Mouse (Mus musculus) forebrain, embryonic 14.5 days (tissue): Measurements from ENCODE around the gene Zfp618. TPM values are rescaled to one million over a fixed set of nuclear protein-coding genes. Genes with fewer than 3 reads are reported as not detected.
A peak's percentile ranks its signal among the peaks of the same experiment; 100 is the strongest.

ENCODE experiments used
- ATAC-seq: fragments of 200-750 bp; cut with Nextera tagmentation; 2 replicates; pipeline ENCODE4 v1.8.0; 2017; ENCODE audit warnings: mild to moderate bottlenecking, moderate library complexity
- DNase-seq: peaks from one replicate; pipeline ENCODE4 v3.0.0-alpha.2; 2015; ENCODE audit warnings: low spot score
- H3K27ac ChIP-seq: fragments of 300-500 bp; sonication (generic); 2 replicates; pipeline ENCODE4 v1.5.1; 2014; ENCODE audit warnings: low read depth, mild to moderate bottlenecking, control low read depth, low read length, moderate library complexity
- H3K27me3 ChIP-seq: fragments of 300-500 bp; sonication (generic); replicated peaks from 2 replicates; pipeline ENCODE4 v1.6.1; 2014; ENCODE audit warnings: low read length, control low read depth, mixed read lengths; ENCODE audit not compliant: control insufficient read depth, insufficient read depth
- H3K36me3 ChIP-seq: fragments of 300-500 bp; sonication (generic); 2 replicates; pipeline ENCODE4 v1.6.1; 2014; ENCODE audit warnings: low read length, control low read depth; ENCODE audit not compliant: control insufficient read depth, insufficient read depth
- H3K4me1 ChIP-seq: fragments of 300-500 bp; sonication (generic); 2 replicates; pipeline ENCODE4 v1.6.1; 2014; ENCODE audit warnings: antibody characterized with exemption, low read length, control low read depth; ENCODE audit not compliant: control insufficient read depth, insufficient read depth
- H3K4me2 ChIP-seq: fragments of 300-500 bp; sonication (generic); 2 replicates; pipeline ENCODE4 v1.6.1; 2014; ENCODE audit warnings: mild to moderate bottlenecking, control low read depth, low read length
- H3K4me3 ChIP-seq: fragments of 300-500 bp; sonication (generic); 2 replicates; pipeline ENCODE4 v1.5.1; 2014; ENCODE audit warnings: low read depth, low read length, control low read depth
- H3K9ac ChIP-seq: fragments of 300-500 bp; sonication (generic); 2 replicates; pipeline ENCODE4 v1.6.1; 2014; ENCODE audit warnings: mild to moderate bottlenecking, low read length, control low read depth, moderate library complexity
- H3K9me3 ChIP-seq: fragments of 300-500 bp; sonication (generic); replicated peaks from 2 replicates; pipeline ENCODE4 v1.6.1; 2016; ENCODE audit warnings: low read length, control low read depth, mixed read lengths; ENCODE audit not compliant: control insufficient read depth
- WGBS: fragments of 180-500 bp; shearing (Covaris S2); extraction: QIAGEN DNeasy Blood & Tissue Kit; methylation state at CpG from one replicate; pipeline ENCODE4 v1.1.7; 2014; 5-methylcytosine and 5-hydroxymethylcytosine counted together
- polyA plus RNA-seq: library from polyadenylated mRNA; unstranded; fragments of >200 nt; fragmentation: Nextera tagmentation; extraction: Ambion mirVana; gene quantifications from 2 replicates; pipeline ENCODE4 v1.2.1, GENCODE M21; 2014

Zfp618 gene
- polyA plus RNA-seq, 1 experiment from 2014 or later, result 14.9 TPM

GRCm38 (mm10) chr4:63049596-63050318 is 84.4 kb downstream of the Zfp618 start:
- H3K4me3 ChIP-seq, result no peak overlapping the region
- H3K9ac ChIP-seq, result no peak overlapping the region
- H3K4me2 ChIP-seq, result no peak overlapping the region
- DNase-seq (no peak), ATAC-seq (no peak)
- no peaks in the 10 kb centered on the region for H3K4me1 ChIP-seq
- no peak overlapping the region for H3K27ac ChIP-seq
- no peaks in the 10 kb centered on the region for H3K9me3 ChIP-seq
- H3K36me3 ChIP-seq, result no peaks in the 10 kb centered on the region
- no peaks in the 10 kb centered on the region for H3K27me3 ChIP-seq

DNA sequence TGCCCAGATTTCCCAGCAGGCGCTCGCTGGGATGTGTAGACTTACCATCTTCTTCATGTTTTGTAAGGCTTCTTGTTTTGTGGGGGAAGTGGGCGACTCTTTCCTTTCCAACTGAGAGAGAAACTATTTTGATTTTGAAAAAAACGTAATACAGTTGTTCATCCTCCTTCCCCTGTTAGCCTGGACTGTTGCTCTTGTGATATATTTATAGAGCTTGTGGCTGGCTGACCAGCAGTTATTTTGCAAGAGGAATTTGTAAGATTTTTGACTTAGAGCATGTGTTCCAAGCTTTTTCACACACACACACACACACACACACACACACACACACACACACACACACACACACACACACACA is 84.9 kb downstream of the Zfp618 start:
- DNase-seq (no peak), ATAC-seq (no peak)
- H3K36me3 ChIP-seq, result no peaks in the 10 kb centered on the region
- H3K4me2 ChIP-seq, result no peak overlapping the region
- WGBS, result 87% methylated on average over 4 of the region's 4 CpGs
- H3K27ac ChIP-seq, result no peak overlapping the region
- H3K27me3 ChIP-seq, result no peaks in the 10 kb centered on the region
- H3K4me1 ChIP-seq, result no peaks in the 10 kb centered on the region
- no peak overlapping the region for H3K4me3 ChIP-seq
- no peaks in the 10 kb centered on the region for H3K9me3 ChIP-seq
- H3K9ac ChIP-seq, result no peak overlapping the region

- Histone ChIP-seq H3K27ac (no peak overlapping the region), H3K36me3 (no peaks in the 10 kb centered on the region), H3K27me3 (no peaks in the 10 kb centered on the region), H3K4me1 (no peaks in the 10 kb centered on the region), H3K4me2 (no peak overlapping the region), H3K4me3 (no peak overlapping the region), H3K9ac (no peak overlapping the region), H3K9me3 (no peaks in the 10 kb centered on the region)
- no peak for ATAC-seq
- DNase-seq, result no peak
- 89% methylated on average over 4 of the region's 4 CpGs for WGBS
Observed at GRCm38 (mm10) chr4:63050949-63051348, 85.6 kb downstream of the Zfp618 start.

DNA sequence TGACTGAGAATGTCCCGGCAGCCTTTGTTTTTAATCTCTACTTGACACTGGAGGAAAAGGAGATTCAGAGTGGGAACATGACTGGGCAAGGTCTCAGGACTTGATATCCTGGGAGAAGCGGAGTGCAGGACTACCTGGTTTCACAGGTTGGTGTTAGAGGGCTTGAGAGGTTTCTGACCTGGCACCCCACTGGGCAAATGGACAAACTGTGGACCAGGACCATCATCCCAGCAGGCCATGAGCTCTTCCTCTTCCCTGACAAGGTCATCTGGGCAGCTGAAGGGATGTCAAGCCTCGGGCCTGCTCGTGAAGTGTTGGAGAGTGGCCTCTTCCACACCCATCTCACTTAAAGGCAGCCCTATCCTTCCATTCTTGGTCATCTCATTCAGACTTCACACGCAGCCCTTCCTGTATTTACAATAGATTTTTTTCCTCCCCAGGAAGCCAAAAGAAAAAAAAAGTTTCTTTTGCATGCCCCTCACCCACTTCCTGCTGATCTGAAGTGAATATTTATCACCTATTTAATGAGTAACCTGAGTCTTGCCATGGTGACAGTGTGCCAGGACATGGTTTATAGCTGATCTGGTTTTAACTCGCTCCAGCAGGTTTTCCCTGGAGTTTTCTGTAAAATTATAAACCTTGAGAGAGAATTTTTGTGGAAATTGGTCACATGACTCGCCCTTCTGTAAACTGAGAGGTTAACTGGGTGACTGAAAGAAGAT is 86.7 kb downstream of the Zfp618 start:
- Histone ChIP-seq H3K4me2 (no peak overlapping the region), H3K9me3 (no peaks in the 10 kb centered on the region), H3K27ac (no peak overlapping the region), H3K27me3 (no peaks in the 10 kb centered on the region), H3K4me1 (0 out of 2 replicates have a peak, but pooled peaks cover 5% of the 10 kb centered on the region), H3K9ac (no peak overlapping the region), H3K4me3 (no peak overlapping the region), H3K36me3 (no peaks in the 10 kb centered on the region)
- ATAC-seq (no peak), DNase-seq (no peak)
- WGBS, result 73% methylated on average over 7 of the region's 7 CpGs

DNA sequence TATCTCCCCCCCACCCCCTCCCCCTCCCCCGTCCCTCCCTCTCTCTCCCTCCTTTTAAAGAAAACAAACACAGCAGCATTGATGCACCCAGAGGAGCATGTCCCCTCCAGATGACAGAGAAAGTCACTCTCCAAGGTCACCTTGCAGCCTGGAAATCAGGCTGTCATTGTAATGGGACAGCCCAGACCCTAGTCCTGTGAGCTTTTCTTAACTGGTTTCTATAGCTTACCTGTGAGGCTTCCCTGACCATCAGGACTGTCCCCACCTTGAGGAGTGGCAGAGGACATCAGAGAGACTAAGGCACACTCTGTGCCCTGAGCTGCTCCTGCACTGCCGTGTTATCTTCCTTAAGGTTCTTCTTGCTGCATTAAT is 87.3 kb downstream of the Zfp618 start:
- WGBS, result 42% methylated on average over 2 of the region's 2 CpGs
- no peak overlapping the region for H3K4me3 ChIP-seq
- no peak overlapping the region for H3K4me2 ChIP-seq
- no peaks in the 10 kb centered on the region for H3K36me3 ChIP-seq
- no peak overlapping the region for H3K27ac ChIP-seq
- no peak for ATAC-seq
- 0 out of 2 replicates have a peak, but pooled peaks cover 5% of the 10 kb centered on the region for H3K4me1 ChIP-seq
- DNase-seq, result no peak
- H3K9me3 ChIP-seq, result no peaks in the 10 kb centered on the region
- H3K27me3 ChIP-seq, result no peaks in the 10 kb centered on the region
- H3K9ac ChIP-seq, result no peak overlapping the region

GRCm38 (mm10) chr4:63055216-63055745 is 89.9 kb downstream of the Zfp618 start:
- Histone ChIP-seq H3K27ac (no peak overlapping the region), H3K4me1 (0 out of 2 replicates have a peak, but pooled peaks cover 5% of the 10 kb centered on the region)

DNA sequence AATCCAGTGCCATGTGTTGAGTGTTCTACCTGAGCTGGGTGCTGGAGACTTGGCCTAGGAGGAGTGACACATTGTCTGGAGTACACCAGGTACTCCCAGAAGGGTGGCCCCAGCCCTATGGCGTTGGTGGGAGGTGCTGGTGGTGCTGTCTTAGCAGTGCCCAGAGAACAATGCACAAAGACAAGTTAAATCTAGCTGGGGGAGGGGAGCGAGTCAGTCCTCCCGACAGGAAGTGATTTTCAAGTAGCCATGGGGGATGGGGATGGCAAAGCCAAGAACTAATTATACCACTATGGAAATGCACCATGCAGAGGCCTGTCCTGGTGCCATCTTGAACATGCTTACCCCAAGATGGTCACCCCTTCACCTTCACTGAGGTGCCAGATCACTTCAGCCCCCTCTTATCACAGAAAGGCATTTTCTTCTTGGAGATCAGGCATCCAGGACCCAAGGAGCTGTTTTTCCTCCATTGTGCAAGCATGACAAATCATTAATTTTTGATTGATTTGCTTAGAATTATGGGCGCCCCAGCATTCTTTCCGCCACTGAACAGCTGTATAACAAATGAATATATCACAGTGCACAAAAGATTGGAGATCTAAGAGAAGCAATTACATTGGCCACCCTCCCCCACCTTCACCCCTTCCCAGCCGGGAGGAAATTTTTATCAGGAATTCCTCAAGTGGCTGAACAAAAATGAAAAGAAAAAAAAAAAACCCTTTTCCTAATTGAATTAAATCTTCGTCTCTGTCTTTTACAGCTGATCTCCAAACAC is 91.5 kb downstream of the Zfp618 start:
- H3K4me3 ChIP-seq, result no peak overlapping the region
- H3K27ac ChIP-seq, result peak overlapping the region; percentile 27
- no peaks in the 10 kb centered on the region for H3K27me3 ChIP-seq
- H3K4me1 ChIP-seq, result peaks cover 5% of the 10 kb centered on the region; the same call in 1 of the 2 replicates
- H3K36me3 ChIP-seq, result no peaks in the 10 kb centered on the region
- no peak overlapping the region for H3K4me2 ChIP-seq
- no peak overlapping the region for H3K9ac ChIP-seq
- no peaks in the 10 kb centered on the region for H3K9me3 ChIP-seq
- ATAC-seq, result peak; percentile 33; the same call in 1 of the 2 replicates
- WGBS, result 36% methylated on average over 7 of the region's 7 CpGs
- peak; percentile 16 for DNase-seq

More at GRCm38 (mm10) chr4:63055216-63055745, 89.9 kb downstream of the Zfp618 start:
- H3K4me2 ChIP-seq, result no peak overlapping the region
- no peaks in the 10 kb centered on the region for H3K9me3 ChIP-seq
- no peak overlapping the region for H3K9ac ChIP-seq
- DNase-seq (no peak), ATAC-seq (no peak)
- no peaks in the 10 kb centered on the region for H3K27me3 ChIP-seq
- H3K4me3 ChIP-seq, result no peak overlapping the region
- WGBS, result 88% methylated on average over 10 of the region's 10 CpGs
- no peaks in the 10 kb centered on the region for H3K36me3 ChIP-seq

DNA sequence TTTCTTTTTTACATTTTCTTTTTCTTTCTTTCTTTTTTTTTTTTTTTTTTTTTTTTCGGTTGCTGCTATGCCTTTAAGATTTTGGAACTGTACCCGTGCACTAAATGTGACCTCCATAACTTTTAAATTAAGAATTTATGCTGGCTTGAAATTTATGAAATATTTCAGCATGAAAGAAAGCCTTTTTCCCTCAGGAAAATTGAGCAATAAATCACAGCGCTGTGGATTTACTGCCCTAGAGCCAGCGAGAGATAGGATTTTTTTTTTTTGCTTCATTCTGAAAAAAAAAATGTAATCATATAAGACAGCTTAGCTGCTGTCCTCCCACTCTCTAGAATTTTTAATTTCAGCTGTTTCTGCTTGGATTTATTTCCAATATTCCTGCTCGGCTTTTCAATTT is 92.2 kb downstream of the Zfp618 start:
- Histone ChIP-seq H3K27me3 (no peaks in the 10 kb centered on the region), H3K4me3 (no peak overlapping the region), H3K9me3 (no peaks in the 10 kb centered on the region), H3K4me1 (peaks cover 5% of the 10 kb centered on the region; the same call in 1 of the 2 replicates), H3K4me2 (no peak overlapping the region), H3K36me3 (no peaks in the 10 kb centered on the region), H3K9ac (no peak overlapping the region), H3K27ac (no peak overlapping the region)
- ATAC-seq, result no peak
- no peak for DNase-seq
- WGBS, result 87% methylated on average over 5 of the region's 5 CpGs
